Mouse (Mus musculus): ENCODE measurements around the gene Arhgap35. TPM values are rescaled to one million over a fixed set of nuclear protein-coding genes. Genes with fewer than 3 reads are reported as not detected.
"Not testable (repeated sequence)": the region's sequence is repeated elsewhere in the genome, so short reads cannot be mapped to it uniquely, and the experiment has no call there.

The Arhgap35 gene
- total RNA-seq, 1 experiment from 2014 or later: 10.9 TPM

GRCm38 (mm10) chr7:16608961-16609360 lies 5.8 kb downstream of the Arhgap35 start:
- no peak for ATAC-seq (ENCODE audit: extremely low read depth, insufficient number of reproducible peaks, low FRiP score, poor library complexity, severe bottlenecking)

- ATAC-seq (ENCODE audit: extremely low read depth, insufficient number of reproducible peaks, low FRiP score, poor library complexity, severe bottlenecking): no peak
Observed at GRCm38 (mm10) chr7:16608046-16608445, 6.7 kb downstream of the Arhgap35 start.

GRCm38 (mm10) chr7:16606808-16607207 lies 8.0 kb downstream of the Arhgap35 start:
- ATAC-seq (ENCODE audit: extremely low read depth, insufficient number of reproducible peaks, low FRiP score, poor library complexity, severe bottlenecking): not testable (repeated sequence)

GRCm38 (mm10) chr7:16604141-16604540 lies 10.7 kb downstream of the Arhgap35 start:
- no peak for ATAC-seq (ENCODE audit: extremely low read depth, insufficient number of reproducible peaks, low FRiP score, poor library complexity, severe bottlenecking)

DNA sequence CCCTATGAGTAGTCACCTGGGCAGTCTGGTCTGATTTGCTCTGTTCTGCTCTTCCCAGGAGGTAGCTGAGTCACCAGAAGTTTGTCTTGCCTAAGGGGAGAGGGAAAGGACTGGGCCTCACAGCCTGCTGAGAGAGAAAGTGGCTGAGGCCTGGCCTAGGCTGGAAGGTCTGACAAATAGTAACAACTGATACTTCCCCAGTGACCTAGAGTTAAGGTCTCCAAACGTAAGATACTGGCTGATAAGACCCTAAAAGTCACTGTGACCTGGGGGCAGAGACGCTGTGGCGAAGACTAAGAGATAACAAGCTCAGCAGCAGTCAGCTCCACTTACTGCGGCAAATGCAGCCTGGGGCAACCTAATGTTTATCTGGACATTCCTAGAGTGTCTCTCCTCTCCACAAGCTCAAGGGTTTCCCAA lies 13.1 kb downstream of the Arhgap35 start:
- ATAC-seq (ENCODE audit: extremely low read depth, insufficient number of reproducible peaks, low FRiP score, poor library complexity, severe bottlenecking): no peak

- no peak for ATAC-seq (ENCODE audit: extremely low read depth, insufficient number of reproducible peaks, low FRiP score, poor library complexity, severe bottlenecking)
Observed at GRCm38 (mm10) chr7:16599006-16599405, 15.8 kb downstream of the Arhgap35 start.

GRCm38 (mm10) chr7:16591292-16591691 lies 23.5 kb downstream of the Arhgap35 start:
- ATAC-seq (ENCODE audit: extremely low read depth, insufficient number of reproducible peaks, low FRiP score, poor library complexity, severe bottlenecking): no peak

- ATAC-seq (ENCODE audit: extremely low read depth, insufficient number of reproducible peaks, low FRiP score, poor library complexity, severe bottlenecking): no peak
Observed at GRCm38 (mm10) chr7:16587649-16588048, 27.1 kb downstream of the Arhgap35 start.

- no peak for ATAC-seq (ENCODE audit: extremely low read depth, insufficient number of reproducible peaks, low FRiP score, poor library complexity, severe bottlenecking)
Observed at GRCm38 (mm10) chr7:16584384-16584783, 30.4 kb downstream of the Arhgap35 start.

- ATAC-seq (ENCODE audit: extremely low read depth, insufficient number of reproducible peaks, low FRiP score, poor library complexity, severe bottlenecking): no peak
Observed at GRCm38 (mm10) chr7:16583775-16584174, 31.0 kb downstream of the Arhgap35 start.

DNA sequence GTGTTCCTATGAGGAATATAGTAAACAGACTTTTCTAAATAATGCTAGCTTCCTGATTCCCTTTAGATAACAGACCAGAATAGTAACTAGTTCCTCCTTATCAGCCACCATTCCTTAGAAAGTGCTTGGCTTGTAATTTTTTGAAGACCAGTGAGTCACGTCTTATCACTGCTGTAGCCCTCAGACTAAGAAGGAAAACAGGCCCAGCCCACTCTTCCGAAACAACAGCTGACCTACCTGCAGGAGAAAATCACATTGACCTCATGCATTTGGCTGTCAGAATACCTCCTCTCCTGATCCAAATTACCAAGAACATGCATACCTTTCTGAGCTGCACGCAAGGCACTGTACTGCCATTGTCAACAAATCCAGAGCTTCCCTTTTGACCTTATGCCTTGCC lies 32.5 kb downstream of the Arhgap35 start:
- ATAC-seq (ENCODE audit: extremely low read depth, insufficient number of reproducible peaks, low FRiP score, poor library complexity, severe bottlenecking): no peak

GRCm38 (mm10) chr7:16581276-16582100 lies 33.3 kb downstream of the Arhgap35 start:
- ATAC-seq (ENCODE audit: extremely low read depth, insufficient number of reproducible peaks, low FRiP score, poor library complexity, severe bottlenecking): no peak

- no peak for ATAC-seq (ENCODE audit: extremely low read depth, insufficient number of reproducible peaks, low FRiP score, poor library complexity, severe bottlenecking)
Observed at GRCm38 (mm10) chr7:16576719-16577118, 38.1 kb downstream of the Arhgap35 start.

- no peak for ATAC-seq (ENCODE audit: extremely low read depth, insufficient number of reproducible peaks, low FRiP score, poor library complexity, severe bottlenecking)
Observed at GRCm38 (mm10) chr7:16571191-16571590, 43.6 kb downstream of the Arhgap35 start.

DNA sequence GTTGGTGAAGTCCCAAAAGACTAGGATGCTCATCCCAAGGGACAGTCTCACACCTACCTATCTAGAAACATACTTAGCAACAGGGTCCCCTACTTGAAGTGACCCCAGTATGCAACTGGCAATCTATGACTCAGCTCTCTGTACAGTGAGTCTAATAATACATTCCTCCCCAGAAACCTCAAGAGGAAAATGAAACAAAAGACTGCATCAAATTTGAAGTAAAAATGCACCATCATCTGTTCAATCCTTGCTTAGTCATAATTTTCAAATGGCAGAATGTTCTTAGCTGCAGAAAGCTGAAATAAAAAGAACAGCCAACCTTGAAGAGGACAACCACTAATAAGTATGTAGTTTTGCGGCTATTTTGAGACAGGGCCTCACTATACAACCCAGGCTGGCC lies 44.1 kb downstream of the Arhgap35 start:
- ATAC-seq (ENCODE audit: extremely low read depth, insufficient number of reproducible peaks, low FRiP score, poor library complexity, severe bottlenecking): no peak

DNA sequence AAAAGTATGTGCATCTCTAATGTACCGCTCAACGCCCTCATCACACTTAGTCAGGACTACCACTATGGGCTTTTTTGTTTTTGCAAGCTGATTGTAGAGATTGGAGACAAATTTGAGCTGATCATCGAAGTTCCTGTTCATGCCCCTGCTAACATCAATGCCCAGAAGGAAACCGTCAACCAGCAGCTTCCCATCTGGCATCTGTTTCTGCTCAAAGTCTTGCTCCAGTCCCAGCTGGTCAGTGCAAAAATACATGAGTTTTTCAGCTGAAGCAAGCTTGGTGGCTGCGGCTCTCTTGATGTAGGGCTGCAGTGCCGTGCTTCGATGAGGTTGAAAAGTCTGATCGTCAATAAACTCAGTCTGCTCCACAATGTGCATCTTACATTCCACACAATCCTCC lies 50.3 kb downstream of the Arhgap35 start:
- no peak for ATAC-seq (ENCODE audit: extremely low read depth, insufficient number of reproducible peaks, low FRiP score, poor library complexity, severe bottlenecking)

DNA sequence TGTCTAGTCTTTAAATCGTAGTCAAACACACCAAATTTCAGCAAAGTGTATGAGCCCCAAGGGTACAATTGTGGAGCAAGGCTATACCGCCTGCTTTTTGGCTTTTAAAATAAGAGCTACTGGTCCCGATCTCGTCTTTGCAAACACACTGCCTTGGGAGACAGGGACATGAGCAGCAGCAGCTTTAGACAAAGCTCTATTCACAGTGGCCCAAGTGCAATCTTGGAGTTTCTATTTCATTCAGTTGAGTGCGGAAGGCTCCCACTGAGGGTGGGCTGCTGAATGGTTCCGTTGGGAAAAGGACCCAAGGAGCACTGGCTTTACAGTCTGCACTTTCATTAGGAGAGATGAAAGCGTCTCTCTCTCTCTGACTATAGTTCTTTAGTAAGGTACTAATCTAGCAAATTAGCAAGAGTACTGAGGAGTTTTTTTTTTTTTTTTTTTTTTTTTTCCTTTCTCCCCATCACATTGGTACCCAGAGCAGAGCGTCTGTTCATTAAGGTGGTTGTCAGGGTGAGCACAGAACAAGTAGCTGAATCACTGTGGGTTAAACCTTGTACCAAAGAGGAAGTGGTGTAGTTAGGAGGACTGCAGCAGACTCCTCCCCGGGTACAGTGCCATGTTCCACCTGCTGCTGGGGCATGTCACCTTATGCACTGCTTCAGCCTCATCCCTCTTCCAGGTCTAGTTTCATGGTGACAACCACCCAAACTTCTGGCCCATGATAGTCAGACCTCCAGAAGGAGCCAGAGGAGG lies 56.8 kb downstream of the Arhgap35 start:
- ATAC-seq (ENCODE audit: extremely low read depth, insufficient number of reproducible peaks, low FRiP score, poor library complexity, severe bottlenecking): 0 out of 2 replicates have a peak, but pooled peaks have one; percentile 26

DNA sequence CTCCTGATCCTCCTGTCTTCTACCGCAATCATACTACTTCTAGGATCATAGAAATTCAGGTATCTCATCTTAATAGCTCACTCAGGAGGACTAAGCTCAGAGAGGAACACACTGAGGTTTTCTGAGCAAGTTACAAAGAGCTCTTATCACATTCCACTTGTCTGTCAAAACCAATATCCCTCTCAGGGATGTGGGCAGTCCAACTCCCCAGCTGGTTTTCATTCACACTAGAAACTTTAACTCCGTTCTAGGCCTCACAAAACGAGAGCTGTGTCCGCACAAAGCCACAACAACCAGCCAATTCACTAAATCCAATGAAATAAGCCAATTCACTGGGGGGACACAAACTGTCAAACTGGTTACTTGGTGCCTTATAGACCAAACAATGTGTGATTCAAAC lies 57.5 kb downstream of the Arhgap35 start:
- no peak for ATAC-seq (ENCODE audit: extremely low read depth, insufficient number of reproducible peaks, low FRiP score, poor library complexity, severe bottlenecking)

DNA sequence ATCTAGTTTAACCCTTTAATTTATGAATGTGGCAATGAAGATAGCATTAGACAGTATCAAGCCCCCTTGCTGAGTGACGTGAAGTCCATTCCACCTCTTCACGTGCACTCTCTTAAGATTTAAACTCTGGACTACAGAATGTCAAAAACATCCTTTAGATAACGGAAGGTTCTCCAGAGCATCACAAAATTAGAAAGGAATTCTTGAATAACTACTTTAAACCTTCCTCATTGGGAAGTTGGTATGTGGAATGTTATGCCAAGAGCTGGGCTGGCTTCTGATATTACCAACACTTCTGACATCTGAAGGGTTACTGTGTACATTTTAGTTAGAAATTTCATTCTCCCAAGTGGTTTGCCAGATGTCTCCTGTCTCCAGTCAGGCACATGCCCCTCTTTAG lies 60.6 kb downstream of the Arhgap35 start:
- ATAC-seq (ENCODE audit: extremely low read depth, insufficient number of reproducible peaks, low FRiP score, poor library complexity, severe bottlenecking): no peak

- ATAC-seq (ENCODE audit: extremely low read depth, insufficient number of reproducible peaks, low FRiP score, poor library complexity, severe bottlenecking): no peak
Observed at GRCm38 (mm10) chr7:16551581-16551980, 63.2 kb downstream of the Arhgap35 start.
